Mouse (Mus musculus): ENCODE measurements at regions not wholly inside any gene's neighbourhood (a gene's known extent, or its start where the extent isn't known, plus 50 kb on each side); places are given as distances from the start of the nearest gene placed in this dataset.

GRCm38 (mm10) chr1:57174289-57174890 is 195.9 kb upstream of the Satb2 start:
- Histone ChIP-seq H3K9me3 (ENCODE audit: control insufficient read depth, low read length) (no peaks in the 10 kb centered on the region), H3K4me3 (replicated peaks; ENCODE audit: low read length) (no peak overlapping the region), H3K27me3 (ENCODE audit: control insufficient read depth, insufficient read depth, low read length) (no peaks in the 10 kb centered on the region), H3K9ac (ENCODE audit: low read depth, low read length, severe bottlenecking) (no peak overlapping the region), H3K4me2 (replicated peaks; ENCODE audit: low read depth, low read length, severe bottlenecking) (no peak overlapping the region), H3K4me1 (ENCODE audit: control insufficient read depth, insufficient read depth, low read length) (no peaks in the 10 kb centered on the region), H3K36me3 (ENCODE audit: control insufficient read depth, insufficient read depth, low read length) (no peaks in the 10 kb centered on the region), H3K27ac (replicated peaks; ENCODE audit: low read depth, low read length) (no peak overlapping the region)
- WGBS: 49% methylated on average over 10 of the region's 10 CpGs
- TF ChIP-seq POLR2A (IDR thresholded peaks at IDR 0.05; ENCODE audit: borderline replicate concordance, extremely low read depth, insufficient read depth, insufficient read length): no peak
- DNase-seq (ENCODE audit: low spot score) (no peak), ATAC-seq (ENCODE audit: low FRiP score, low read depth) (no peak)

- H3K27me3 ChIP-seq (ENCODE audit: control insufficient read depth, insufficient read depth, low read length): 0 out of 2 replicates have a peak, but pooled peaks cover 10% of the 10 kb centered on the region
- H3K4me2 ChIP-seq (replicated peaks; ENCODE audit: low read depth, low read length, severe bottlenecking): no peak overlapping the region
- DNase-seq (ENCODE audit: low spot score) (no peak), ATAC-seq (ENCODE audit: low FRiP score, low read depth) (no peak)
- no peak overlapping the region for H3K9ac ChIP-seq (ENCODE audit: low read depth, low read length, severe bottlenecking)
- no peak for TF ChIP-seq POLR2A (IDR thresholded peaks at IDR 0.05; ENCODE audit: borderline replicate concordance, extremely low read depth, insufficient read depth, insufficient read length)
- WGBS: 71% methylated on average over 5 of the region's 5 CpGs
- no peak overlapping the region for H3K4me3 ChIP-seq (replicated peaks; ENCODE audit: low read length)
- H3K27ac ChIP-seq (replicated peaks; ENCODE audit: low read depth, low read length): no peak overlapping the region
- H3K4me1 ChIP-seq (ENCODE audit: control insufficient read depth, insufficient read depth, low read length): no peaks in the 10 kb centered on the region
- no peaks in the 10 kb centered on the region for H3K36me3 ChIP-seq (ENCODE audit: control insufficient read depth, insufficient read depth, low read length)
- no peaks in the 10 kb centered on the region for H3K9me3 ChIP-seq (ENCODE audit: control insufficient read depth, low read length)
These were observed 188.6 kb upstream of the 1700066M21Rik start for GRCm38 (mm10) chr1:57188796-57189319.

- no peak for DNase-seq (ENCODE audit: low spot score)
- H3K9ac ChIP-seq (ENCODE audit: low read depth, low read length, severe bottlenecking): no peak overlapping the region
- H3K9me3 ChIP-seq (ENCODE audit: control insufficient read depth, low read length): no peaks in the 10 kb centered on the region
- 67% methylated on average over 6 of the region's 6 CpGs for WGBS
- peaks cover 3% of the 10 kb centered on the region for H3K4me1 ChIP-seq (ENCODE audit: control insufficient read depth, insufficient read depth, low read length)
- ATAC-seq (ENCODE audit: low FRiP score, low read depth): no peak
- no peaks in the 10 kb centered on the region for H3K36me3 ChIP-seq (ENCODE audit: control insufficient read depth, insufficient read depth, low read length)
- TF ChIP-seq POLR2A (IDR thresholded peaks at IDR 0.05; ENCODE audit: borderline replicate concordance, extremely low read depth, insufficient read depth, insufficient read length): no peak
- H3K27ac ChIP-seq (replicated peaks; ENCODE audit: low read depth, low read length): no peak overlapping the region
- no peak overlapping the region for H3K4me3 ChIP-seq (replicated peaks; ENCODE audit: low read length)
- H3K27me3 ChIP-seq (ENCODE audit: control insufficient read depth, insufficient read depth, low read length): peaks cover 13% of the 10 kb centered on the region; the same call in 1 of the 2 replicates
- no peak overlapping the region for H3K4me2 ChIP-seq (replicated peaks; ENCODE audit: low read depth, low read length, severe bottlenecking)
These were observed 176.1 kb upstream of the 1700066M21Rik start for GRCm38 (mm10) chr1:57201274-57201673.

- Histone ChIP-seq H3K27me3 (ENCODE audit: control insufficient read depth, insufficient read depth, low read length) (peaks cover 13% of the 10 kb centered on the region; the same call in 1 of the 2 replicates), H3K36me3 (ENCODE audit: control insufficient read depth, insufficient read depth, low read length) (no peaks in the 10 kb centered on the region), H3K4me1 (ENCODE audit: control insufficient read depth, insufficient read depth, low read length) (peaks cover 3% of the 10 kb centered on the region), H3K9me3 (ENCODE audit: control insufficient read depth, low read length) (no peaks in the 10 kb centered on the region), H3K4me2 (replicated peaks; ENCODE audit: low read depth, low read length, severe bottlenecking) (no peak overlapping the region), H3K9ac (ENCODE audit: low read depth, low read length, severe bottlenecking) (no peak overlapping the region), H3K27ac (replicated peaks; ENCODE audit: low read depth, low read length) (no peak overlapping the region), H3K4me3 (replicated peaks; ENCODE audit: low read length) (no peak overlapping the region)
- ATAC-seq (ENCODE audit: low FRiP score, low read depth) (no peak), DNase-seq (ENCODE audit: low spot score) (no peak)
- TF ChIP-seq POLR2A (IDR thresholded peaks at IDR 0.05; ENCODE audit: borderline replicate concordance, extremely low read depth, insufficient read depth, insufficient read length): no peak
- 14% methylated on average over 3 of the region's 3 CpGs for WGBS
These were observed 173.1 kb upstream of the 1700066M21Rik start for GRCm38 (mm10) chr1:57204331-57204730.

- peaks cover 13% of the 10 kb centered on the region; the same call in 1 of the 2 replicates for H3K27me3 ChIP-seq (ENCODE audit: control insufficient read depth, insufficient read depth, low read length)
These were observed 172.0 kb upstream of the 1700066M21Rik start for GRCm38 (mm10) chr1:57205198-57205987.

More at GRCm38 (mm10) chr1:57205198-57205987, 172.0 kb upstream of the 1700066M21Rik start:
- no peak for TF ChIP-seq POLR2A (IDR thresholded peaks at IDR 0.05; ENCODE audit: borderline replicate concordance, extremely low read depth, insufficient read depth, insufficient read length)
- no peak overlapping the region for H3K4me3 ChIP-seq (replicated peaks; ENCODE audit: low read length)
- no peaks in the 10 kb centered on the region for H3K9me3 ChIP-seq (ENCODE audit: control insufficient read depth, low read length)
- DNase-seq (ENCODE audit: low spot score) (peak; percentile 72), ATAC-seq (ENCODE audit: low FRiP score, low read depth) (0 out of 2 replicates have a peak, but pooled peaks have one; percentile 62)
- WGBS: 3% methylated on average over 9 of the region's 9 CpGs
- peak overlapping the region; percentile 33; the same call in 1 of the 2 replicates for H3K4me2 ChIP-seq (replicated peaks; ENCODE audit: low read depth, low read length, severe bottlenecking)
- H3K27ac ChIP-seq (replicated peaks; ENCODE audit: low read depth, low read length): no peak overlapping the region
- peaks cover 3% of the 10 kb centered on the region for H3K4me1 ChIP-seq (ENCODE audit: control insufficient read depth, insufficient read depth, low read length)
- no peaks in the 10 kb centered on the region for H3K36me3 ChIP-seq (ENCODE audit: control insufficient read depth, insufficient read depth, low read length)
- H3K9ac ChIP-seq (ENCODE audit: low read depth, low read length, severe bottlenecking): no peak overlapping the region

All from limb, embryonic 14.5 days (tissue).